18 mouse cellular contexts compared by ENCODE assay signal in the genomic region with DNA sequence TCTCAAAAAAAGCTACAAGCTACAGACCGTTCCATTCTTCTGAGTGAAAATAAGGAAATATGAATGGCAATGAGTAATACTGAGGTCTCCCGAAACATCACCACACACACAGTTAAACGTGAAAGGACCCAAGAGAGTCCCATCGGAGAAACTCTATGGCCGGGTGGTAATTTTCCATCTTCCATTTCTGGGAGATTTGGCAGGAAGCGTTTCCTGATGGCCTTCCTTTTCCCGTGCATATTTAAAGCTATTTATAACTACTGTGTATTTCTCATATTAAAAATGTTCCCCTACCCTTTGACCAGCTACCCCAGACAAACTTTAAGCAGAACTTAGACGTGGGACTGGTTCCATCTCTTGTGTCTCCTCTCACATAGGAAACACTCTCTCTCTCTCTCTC. TPM values are rescaled to one million over a fixed set of nuclear protein-coding genes. Genes with fewer than 3 reads are reported as not detected.
DNase-seq lines count a peak whose midpoint lies in the region; TF ChIP-seq lines count a peak whose summit lies in the region.
"Had no signal": no experiment of that assay in that cellular context is flagged by ENCODE, and none has a peak within 500 bp of the region (broad histone marks: within the 10 kb centered on the region; RNA-seq: fewer than 3 reads in every experiment).

No protein-coding gene starts in this region.

- H3K4me3 ChIP-seq in gastrocnemius, adult 2 months, result no peak overlapping the region
- H3K4me3 ChIP-seq: embryonic facial prominence, embryonic 13.5 days; heart, embryonic 12.5 days; hindbrain, embryonic 10.5 days; left cerebral cortex, adult 2 months; limb, embryonic 10.5 days; liver, embryonic 12.5 days; midbrain, embryonic 13.5 days had no signal

- no peak for TF ChIP-seq CTCF in gastrocnemius, adult 2 months (IDR thresholded peaks at IDR 0.05)

- H3K27ac ChIP-seq in gastrocnemius, adult 2 months, result peak overlapping the region; percentile 69
- H3K27ac ChIP-seq: embryonic facial prominence, embryonic 13.5 days; hindbrain, embryonic 10.5 days; left cerebral cortex, adult 2 months; limb, embryonic 10.5 days; liver, embryonic 12.5 days; midbrain, embryonic 13.5 days had no signal

- intact Hi-C loops in gastrocnemius, adult 2 months (cut with DNase I), result no loop called here

- no peak for DNase-seq in gastrocnemius, adult 2 months
- DNase-seq in gastrocnemius, postnatal 10 days, result no peak
- DNase-seq in kidney, adult 8-10 months, result peak; percentile 33 to 35
- DNase-seq in kidney, postnatal 4 days, result no peak
- DNase-seq in kidney, adult 9 months, result peak; percentile 63
- DNase-seq in kidney, postnatal 25 days, result peak; percentile 29 to 45
- no peak for DNase-seq in layer of hippocampus, postnatal 36 days
- DNase-seq: adrenal gland, postnatal 25 days; cerebellum, adult 9-11 months; forebrain, postnatal 0 days; thymus, postnatal 4 days had no signal

RNA-seq across cellular contexts. Expression of a gene that starts 50.7 kb away (rescaled TPM):
- 10 to 100 TPM; 21.3 to 24.0 TPM for total RNA-seq in gastrocnemius, adult 2 months (2021)
- total RNA-seq in gastrocnemius, postnatal 10 days (2021), result 10 to 100 TPM; 22.4 to 29.1 TPM
- 10 to 100 TPM; 97.6 TPM for total RNA-seq in layer of hippocampus, postnatal 36 days (2021)

Comparison
In these comparisons a context has a peak if more than half of its experiments do, and no peak if none do; other contexts are left out.
1. DNase-seq: peak in kidney, adult 8-10 months (2 of 2), kidney, adult 9 months (single experiment) and kidney, postnatal 25 days (2 of 2); none in gastrocnemius, adult 2 months (single experiment), gastrocnemius, postnatal 10 days (single experiment), kidney, postnatal 4 days (0 of 2) and layer of hippocampus, postnatal 36 days (0 of 2).